Mouse (Mus musculus) cerebellum, adult 11-12 months (tissue): ENCODE measurements at regions not wholly inside any gene's neighbourhood (a gene's known extent, or its start where the extent isn't known, plus 50 kb on each side); places are given as distances from the start of the nearest gene placed in this dataset.

Source experiments
- DNase-seq: peaks from one replicate; pipeline ENCODE4 v3.0.0; 2022

DNA sequence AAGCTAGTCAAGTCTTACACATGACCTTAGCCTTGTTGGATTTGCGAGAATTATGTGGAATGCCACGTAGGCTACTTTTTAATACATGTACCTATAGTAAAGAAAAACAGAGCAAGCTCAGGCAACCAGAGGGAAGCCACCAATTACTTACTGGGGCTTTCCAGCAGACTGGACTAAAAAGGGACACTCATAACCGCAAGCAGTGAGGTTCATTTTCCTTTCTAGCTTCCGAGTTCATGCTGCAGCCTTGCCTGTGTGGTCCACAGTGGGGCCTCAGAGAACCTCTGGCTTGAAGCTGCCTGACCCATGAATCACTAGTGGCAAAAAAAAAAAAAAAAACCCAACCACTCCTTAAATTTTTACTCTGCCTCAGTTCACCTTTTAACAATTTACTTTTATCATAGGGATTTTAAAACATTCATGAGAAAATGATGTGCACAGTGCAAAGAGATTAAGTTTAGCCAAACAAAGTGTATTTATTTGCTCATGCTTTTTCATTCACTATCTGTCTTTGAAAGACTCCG lies 188.6 kb upstream of the 1700066M21Rik start:
- DNase-seq: no peak

- DNase-seq: no peak
Observed at GRCm38 (mm10) chr1:57201274-57201673, 176.1 kb upstream of the 1700066M21Rik start.

DNA sequence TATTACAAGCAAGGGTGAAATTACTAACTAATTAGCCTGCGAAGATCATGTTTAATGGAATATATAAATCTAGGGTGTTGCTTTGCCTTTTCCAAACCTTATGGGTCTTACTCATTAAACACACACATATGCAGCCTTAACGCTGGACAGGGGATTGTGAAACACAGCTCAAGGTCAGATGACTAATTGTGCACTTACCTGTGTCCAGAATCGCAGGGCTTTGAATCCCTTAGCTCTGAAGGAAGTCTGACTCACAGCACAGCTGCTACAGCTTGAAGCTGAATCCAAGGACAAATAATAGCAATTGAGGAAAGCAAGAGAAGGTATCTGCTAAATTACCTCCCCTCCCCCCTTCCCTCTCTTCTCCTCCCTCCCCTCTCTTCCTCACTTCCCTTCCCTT lies 173.1 kb upstream of the 1700066M21Rik start:
- DNase-seq: no peak

GRCm38 (mm10) chr1:57205198-57205987 lies 172.0 kb upstream of the 1700066M21Rik start:
- DNase-seq: peak; percentile 22

DNA sequence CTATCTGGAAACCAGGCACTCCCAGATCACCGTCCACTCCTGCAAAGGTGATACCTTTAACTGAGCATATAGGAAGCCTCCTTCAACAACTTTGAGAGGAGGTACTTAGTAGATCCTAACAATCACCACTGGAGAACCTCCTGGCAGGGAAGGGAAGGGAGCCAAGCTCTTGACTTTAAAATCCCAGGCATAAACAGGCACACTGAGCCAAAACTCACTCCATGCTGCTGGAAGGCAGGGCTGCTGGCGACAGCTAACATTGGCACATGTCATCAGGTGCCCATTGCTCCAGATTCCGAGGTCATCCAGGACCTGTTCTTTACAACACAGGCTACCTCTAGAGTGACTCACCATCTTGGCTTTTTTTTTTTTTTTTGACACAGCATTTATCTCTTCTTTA lies 170.9 kb upstream of the 1700066M21Rik start:
- no peak for DNase-seq

DNA sequence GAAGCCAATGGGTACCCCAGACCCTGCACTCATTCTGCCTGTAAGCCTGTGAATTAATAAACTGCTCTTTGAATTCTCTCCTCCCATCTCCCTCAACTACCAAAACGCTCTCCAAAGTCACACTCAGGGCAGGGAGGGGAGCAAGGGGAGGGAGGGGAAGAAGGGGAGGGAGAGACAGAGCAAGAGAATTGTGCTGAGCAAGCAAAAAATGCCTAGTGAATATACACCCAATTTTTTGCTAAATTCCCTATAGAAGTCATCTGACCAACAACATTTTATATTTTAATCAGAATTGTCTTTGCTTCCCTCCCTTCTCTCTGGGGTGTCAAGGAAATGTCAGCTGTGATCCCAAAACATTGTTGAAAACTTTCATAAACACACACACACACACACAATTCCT lies 170.5 kb upstream of the 1700066M21Rik start:
- no peak for DNase-seq

DNA sequence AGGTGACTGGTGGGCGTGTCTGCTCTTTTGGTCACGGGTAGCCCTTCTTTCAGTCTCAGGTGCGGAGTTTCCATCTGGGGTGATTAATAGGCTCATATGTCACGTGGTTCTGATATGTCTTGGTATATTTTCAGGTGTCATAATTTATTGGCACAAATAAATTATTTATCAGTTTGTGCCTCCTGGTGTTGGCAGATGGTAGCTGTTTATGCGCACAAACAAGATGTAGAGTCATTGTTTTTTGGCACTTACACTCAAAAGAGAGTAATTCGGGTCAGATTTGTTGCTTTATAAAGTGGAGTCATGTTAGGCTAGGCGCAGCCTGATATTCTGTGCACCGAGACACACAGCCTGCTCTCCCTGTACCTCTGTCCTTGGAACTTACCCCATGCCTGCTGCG lies 169.0 kb upstream of the 1700066M21Rik start:
- no peak for DNase-seq

DNA sequence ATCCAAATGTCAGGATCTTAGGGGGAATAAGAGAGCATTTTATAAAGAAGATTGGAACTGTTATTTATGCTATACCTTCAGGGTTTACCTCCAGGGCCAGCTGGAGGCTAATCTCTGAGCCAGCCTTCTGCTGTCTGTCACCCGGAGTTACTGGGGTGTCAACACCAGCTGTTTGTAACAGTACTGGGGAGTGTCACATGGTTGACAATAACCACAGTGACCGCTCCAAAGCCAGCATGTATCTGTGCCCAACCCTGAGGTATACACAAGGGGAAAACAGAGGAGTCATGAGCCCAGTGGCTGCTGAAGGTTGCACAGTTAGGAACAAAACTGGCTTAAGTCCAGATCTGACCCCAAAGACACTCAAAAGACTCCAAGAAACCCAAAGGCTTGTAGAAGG lies 168.1 kb upstream of the 1700066M21Rik start:
- DNase-seq: no peak

DNA sequence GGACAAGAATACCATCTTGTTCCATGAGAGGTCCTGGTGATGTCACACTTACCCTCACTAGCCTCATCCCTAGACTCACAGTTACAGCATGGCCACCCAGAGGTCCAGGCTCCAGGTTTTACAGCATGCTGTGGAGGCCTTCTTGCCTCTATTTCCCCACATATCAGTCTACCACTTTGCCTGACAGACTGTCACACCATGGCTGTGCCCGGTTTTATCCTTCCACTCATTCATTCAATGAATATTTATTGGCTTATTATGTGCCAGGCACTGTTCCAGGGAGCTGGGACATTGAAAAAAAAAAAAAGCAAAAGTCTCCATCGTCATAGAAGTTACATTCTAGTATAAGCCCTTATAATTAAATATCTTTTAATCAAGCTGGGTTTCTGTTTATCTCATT lies 166.4 kb upstream of the 1700066M21Rik start:
- no peak for DNase-seq

DNA sequence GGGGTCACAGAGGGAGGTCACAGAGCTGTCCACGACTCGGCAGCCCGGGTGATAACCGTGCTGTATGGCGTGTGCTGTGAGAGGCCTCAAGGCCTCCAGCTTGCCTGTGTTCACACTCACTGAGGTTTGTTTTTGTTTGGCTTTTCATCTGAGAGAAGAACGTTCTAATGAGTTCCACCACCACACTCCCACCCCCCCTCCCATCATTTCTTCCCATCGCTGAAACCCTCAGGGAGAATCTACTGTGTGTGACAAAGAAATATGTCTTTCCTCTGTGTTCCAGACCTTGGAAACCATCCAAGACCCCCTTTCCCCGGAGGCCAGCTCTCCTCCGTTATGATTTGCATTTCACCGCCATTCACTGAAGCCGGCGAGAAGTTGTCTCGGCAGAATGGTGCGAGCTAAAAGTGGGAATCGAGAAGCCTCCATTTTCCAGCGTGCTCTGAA lies 164.0 kb upstream of the 1700066M21Rik start:
- no peak for DNase-seq

GRCm38 (mm10) chr1:57214266-57214665 lies 163.2 kb upstream of the 1700066M21Rik start:
- DNase-seq: no peak

DNA sequence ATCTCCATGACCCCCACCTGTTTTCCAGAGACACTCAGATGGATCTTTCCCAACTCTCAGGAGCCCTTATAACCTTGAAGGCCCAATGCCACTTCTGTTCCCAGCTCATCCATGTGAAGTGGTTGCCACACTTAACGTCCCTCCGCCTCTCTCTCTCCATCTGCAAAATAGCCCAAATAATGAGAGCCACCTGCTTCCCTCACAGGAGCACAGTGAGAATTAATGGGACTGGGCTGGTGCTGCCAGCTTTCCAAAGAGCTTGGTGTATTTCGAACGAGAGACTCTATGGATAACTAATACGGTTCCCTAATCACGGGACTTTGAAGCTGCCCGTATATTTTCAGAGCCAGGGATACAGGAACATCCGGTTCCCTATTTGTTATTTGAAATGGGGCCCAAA lies 159.8 kb upstream of the 1700066M21Rik start:
- DNase-seq: no peak

- DNase-seq: no peak
Observed at GRCm38 (mm10) chr1:57218127-57218526, 159.3 kb upstream of the 1700066M21Rik start.

DNA sequence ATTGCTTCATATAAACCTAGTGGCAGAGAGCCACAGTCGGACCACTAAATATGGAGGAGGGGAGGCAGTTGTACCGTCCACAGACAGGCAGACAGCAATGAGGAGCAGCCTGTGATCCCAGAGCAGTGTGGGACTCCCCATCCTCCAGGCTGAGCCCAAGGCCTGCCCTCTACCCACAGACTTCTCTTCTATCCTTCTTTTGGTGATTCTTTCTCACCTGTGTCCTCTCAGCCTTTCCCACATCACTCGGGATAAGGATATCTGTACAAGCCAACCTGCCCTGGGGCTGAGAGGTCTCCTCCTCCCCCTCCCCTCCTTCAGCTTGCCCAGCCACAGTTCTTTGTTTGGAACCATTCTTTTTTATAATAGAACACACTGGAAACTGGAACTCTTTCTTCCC lies 158.8 kb upstream of the 1700066M21Rik start:
- no peak for DNase-seq

DNA sequence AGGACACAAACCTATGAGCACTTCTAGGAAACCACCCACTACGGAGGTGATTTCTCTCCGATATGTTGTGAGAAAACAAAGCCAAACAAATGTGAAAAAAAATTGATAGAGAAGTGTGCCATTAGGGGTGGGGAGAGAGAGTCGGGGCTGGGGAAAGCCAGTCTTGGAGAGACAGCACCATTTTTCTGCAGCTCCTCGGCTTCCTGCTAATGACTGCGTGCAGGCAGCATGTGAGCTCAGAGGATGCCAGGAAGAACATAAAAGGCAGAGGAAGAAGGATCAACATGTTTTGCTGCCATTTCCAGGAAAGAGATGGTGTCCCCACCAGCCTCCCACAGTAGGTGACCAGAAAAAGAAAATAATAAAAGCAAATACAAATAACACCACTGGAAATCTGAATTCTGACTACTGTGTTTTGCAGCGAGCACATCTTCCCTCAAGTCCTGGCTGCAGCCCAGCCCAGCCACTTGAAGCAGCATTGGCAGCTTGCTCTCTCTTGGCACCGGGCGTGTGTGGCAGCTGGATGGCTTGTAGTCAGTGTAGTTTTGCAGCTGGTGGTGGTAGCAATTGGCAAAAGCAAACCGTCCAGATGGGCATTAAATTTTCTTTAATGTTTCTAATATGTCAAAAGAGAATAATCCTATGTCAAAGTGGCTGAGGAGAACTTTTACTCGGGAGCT lies 152.9 kb upstream of the 1700066M21Rik start:
- DNase-seq: peak; percentile 9

DNA sequence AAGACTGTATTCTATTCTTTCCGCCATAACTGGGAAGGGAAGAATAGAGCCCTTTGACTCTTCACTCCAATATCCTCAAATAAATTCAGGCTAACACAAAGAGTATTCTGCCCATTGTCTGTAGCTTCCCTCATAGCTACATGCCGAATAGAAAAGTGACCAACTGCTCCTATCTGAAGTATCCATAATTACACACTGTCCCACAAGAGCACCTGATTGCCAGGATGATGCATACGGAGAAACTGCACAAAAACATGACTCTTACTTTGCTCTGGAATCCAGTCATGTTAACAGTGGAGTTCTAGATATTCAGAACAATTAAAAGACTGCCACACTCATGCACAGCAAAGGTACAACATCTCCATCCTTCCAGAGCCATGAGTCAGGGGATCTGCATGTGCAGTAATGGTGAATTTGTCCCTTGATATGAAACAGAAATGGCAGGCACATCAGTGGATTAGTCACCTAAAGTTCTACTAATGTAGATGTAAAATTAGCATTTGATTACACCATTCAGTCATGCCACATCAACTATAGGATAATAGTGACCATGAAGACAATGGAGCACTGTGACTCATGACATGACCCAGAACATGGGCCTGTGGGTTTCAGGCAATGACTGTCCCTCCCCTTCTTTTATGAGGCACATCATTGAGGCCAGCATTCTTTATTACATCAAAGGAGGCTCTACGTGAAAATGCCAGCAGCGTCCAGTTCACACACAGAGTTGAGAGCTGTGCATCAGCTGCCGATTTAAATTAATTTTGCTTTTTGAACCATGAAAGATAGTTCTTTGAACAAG lies 133.6 kb upstream of the 1700066M21Rik start:
- no peak for DNase-seq

DNA sequence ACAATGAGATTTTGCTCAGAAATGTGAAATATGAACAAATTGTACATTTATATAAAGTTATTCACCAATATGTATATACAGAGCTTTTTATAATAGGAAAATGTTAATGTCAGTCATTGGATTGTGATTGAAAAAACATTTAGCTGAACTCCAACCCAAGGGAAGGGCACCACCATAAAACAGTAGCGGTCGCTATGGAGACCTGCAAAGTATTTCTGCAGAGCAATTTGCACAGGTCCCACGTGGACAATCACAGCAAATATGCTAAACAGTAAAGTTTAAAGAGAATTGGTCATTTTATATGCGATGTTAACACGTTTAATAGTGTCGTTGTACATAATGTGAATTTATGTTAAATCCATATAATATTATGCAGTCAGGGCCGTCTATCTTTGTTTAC lies 117.8 kb upstream of the 1700066M21Rik start:
- DNase-seq: no peak

DNA sequence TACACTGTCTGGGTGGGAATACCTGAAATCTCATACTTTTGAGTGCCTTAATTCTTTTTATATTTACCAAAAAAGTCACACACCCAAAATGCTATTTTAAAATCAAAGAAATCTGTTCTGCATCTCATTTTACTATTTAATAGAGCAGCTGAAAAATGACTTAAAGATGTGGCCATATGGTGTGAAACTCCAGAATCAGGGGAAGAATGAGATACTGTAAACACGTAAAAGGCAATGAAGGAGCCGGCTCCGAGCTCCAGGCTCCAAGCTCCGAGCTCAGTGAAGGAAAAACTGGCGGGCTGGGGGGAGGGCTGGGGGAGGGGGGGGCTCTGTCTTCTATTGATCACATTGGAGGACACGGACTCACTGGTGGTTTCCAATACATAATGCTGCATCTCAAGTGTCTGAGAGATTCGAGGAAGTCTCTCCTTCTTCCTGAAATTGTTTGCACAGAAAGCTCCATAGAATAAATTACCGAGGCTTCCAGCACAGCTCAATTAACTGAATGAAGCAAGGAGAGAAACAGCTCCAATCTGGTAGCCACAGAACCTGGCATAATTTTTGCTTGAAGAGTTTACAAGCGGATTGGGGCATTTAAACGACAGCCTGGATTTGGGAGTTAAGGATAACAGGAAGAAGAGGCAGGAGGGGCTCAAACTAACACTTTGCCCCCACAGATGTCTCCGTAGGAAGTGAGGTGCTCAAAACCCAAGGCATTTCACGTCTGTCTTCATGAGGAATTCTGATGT lies 112.2 kb upstream of the 1700066M21Rik start:
- DNase-seq: no peak

DNA sequence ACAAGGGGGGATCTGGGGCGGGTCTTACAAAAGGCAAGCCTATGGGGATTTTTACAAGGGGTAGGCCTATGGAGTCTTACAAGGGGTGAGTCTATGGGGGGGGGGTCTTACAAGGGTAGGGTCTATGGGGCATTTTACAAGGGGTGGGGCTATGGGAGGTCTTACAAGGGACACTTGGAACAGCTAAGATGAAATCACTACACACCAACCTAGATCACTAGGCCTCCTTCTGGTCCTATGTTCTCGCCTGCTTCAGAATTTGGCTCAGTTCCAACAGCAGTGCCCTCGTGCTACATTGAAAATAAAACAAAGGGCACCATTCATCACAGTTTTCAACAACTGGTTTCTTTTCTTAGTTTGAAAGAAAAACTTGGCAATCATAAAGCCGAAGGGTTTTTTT lies 110.7 kb upstream of the 1700066M21Rik start:
- no peak for DNase-seq

DNA sequence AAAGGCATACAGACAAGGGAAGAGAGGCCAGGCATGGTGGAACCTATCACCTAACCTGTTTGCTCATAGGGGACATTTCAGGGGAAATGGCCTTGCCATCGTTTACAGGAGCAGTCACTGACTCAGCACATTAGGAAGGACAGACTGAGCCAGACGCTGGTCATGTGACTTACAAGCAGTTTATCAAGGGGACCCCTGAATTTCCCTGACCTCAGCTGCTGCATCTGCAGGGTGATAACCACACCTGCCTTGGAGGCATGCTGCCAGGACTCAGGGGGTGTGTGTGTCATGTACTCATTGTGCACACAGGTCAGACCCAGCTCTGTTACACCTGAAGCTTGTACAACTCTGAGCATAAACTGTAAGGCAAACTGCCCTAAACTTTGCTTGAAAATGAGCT lies 109.6 kb upstream of the 1700066M21Rik start:
- DNase-seq: no peak

DNA sequence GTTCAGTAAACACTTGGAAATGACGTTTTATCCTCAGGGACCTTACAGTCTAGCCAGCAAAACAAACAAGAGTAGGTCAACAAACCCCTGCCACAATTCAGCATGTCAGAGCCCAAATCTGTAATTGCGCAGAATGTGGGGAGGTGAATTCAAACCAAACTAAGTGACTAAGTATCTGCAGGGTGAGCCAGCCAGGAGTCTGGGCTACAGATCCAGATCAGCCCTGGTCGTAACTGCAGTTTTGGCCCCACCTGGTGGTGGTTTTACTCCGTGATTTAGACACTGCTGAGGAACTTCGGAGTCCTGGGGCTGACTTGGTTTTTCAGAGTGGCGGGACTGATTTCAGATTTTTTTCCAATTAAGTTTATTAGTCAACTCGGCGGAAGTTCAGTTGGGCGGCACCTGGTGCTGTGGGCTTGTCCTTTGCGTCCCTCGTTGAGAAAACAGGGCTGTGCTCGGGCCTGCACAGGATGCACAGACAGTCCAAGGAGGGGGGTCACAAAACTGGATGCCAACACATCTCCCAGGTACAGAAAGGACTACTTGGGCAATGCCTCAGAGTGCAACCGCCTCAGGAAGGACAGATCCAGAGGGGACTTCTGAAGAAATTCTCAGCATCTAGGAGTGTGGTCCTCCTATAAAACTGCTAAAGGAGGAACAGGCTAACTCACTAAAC lies 107.6 kb upstream of the 1700066M21Rik start:
- peak; percentile 6 for DNase-seq

DNA sequence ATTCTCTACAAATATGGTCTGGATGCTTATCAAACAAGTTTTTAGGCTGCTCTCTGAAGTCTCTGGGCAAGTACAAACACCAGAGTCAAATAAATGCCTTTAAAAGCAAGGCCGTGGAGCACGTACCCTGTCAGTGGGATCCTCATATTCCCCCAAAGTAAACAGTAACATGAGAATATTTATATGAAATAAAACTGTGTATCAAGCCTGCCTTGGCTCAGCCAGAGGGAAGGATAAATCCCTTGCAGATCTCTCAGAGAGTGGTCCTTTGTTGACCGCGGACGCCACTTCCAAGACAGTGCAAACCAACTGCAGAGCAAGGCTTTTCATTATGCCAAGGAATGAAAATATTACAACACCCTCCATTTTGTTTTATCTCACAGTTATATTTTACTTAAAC lies 104.8 kb upstream of the 1700066M21Rik start:
- no peak for DNase-seq
